In the genomic region with DNA sequence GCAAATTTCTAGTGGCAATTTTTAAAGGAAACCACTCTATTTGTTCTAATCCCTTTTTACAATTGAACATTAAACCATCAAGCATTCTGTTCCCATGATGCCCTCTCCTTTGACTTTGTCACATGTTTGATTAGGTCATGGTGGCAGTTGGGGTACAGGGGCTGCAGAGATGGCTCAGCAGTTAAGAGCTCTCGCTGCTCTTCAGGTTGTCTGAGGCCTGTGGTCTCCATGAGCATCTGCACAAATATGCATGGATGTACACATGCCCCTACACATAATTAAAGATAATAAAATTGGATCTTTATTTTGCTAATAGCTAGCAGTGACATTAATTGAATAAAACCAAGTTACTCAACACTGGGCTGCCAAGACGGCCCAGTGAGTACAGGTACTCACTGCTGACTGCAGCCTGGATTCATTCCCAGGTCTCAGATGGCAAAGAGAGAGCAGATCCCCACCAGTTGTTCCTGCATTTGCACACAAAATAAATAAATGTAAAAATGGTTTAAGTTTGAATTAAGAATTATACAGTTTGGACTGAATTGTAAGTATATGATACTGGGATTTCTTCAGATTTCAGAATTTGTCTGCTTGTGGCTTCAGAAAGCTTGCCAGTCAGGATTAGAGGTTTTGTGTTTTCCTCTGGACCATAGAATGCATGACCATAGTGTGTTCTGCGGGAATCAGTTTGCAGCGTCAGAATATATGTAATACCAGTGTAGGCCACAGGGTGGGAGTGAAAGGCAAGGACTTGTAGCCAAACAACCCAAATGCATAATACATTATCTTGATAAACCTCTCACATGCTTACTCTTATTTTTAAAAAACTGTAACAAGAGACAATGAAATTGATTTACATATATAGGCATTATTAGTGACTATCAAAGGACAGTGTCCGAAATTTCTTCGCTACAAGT, we compare ENCODE assay signal across 8 mouse cellular contexts.
A peak's percentile ranks its signal among the peaks of the same experiment; 100 is the strongest.
DNase-seq lines count a peak whose midpoint lies in the region; ATAC-seq and TF ChIP-seq lines count a peak whose summit lies in the region.

No protein-coding gene starts in this region.

- H3K36me3 ChIP-seq in thymus, adult 2 months (ENCODE audit: control insufficient read depth, insufficient read depth, low read length) = no peaks in the 10 kb centered on the region; the same call in 1 of the 2 replicates
- no peaks in the 10 kb centered on the region for H3K36me3 ChIP-seq in embryonic facial prominence, embryonic 14.5 days (ENCODE audit: control insufficient read depth, insufficient read depth, low read length)
- no peaks in the 10 kb centered on the region for H3K36me3 ChIP-seq in hindbrain, embryonic 12.5 days
- H3K36me3 ChIP-seq in midbrain, embryonic 14.5 days (ENCODE audit: control insufficient read depth, insufficient read depth, low read length) = no peaks in the 10 kb centered on the region

- H3K27me3 ChIP-seq in thymus, adult 2 months (ENCODE audit: control insufficient read depth, insufficient read depth, low read length) = no peaks in the 10 kb centered on the region
- H3K27me3 ChIP-seq in embryonic facial prominence, embryonic 14.5 days (replicated peaks; ENCODE audit: control insufficient read depth, insufficient read depth, low read length) = no peaks in the 10 kb centered on the region
- H3K27me3 ChIP-seq in hindbrain, embryonic 12.5 days = no peaks in the 10 kb centered on the region
- no peaks in the 10 kb centered on the region for H3K27me3 ChIP-seq in midbrain, embryonic 14.5 days (ENCODE audit: control insufficient read depth, insufficient read depth, low read length)

- H3K4me3 ChIP-seq in thymus, adult 2 months (ENCODE audit: control insufficient read depth, insufficient read depth, low read length) = no peak overlapping the region
- no peak overlapping the region for H3K4me3 ChIP-seq in embryonic facial prominence, embryonic 14.5 days (ENCODE audit: low read depth, low read length)
- H3K4me3 ChIP-seq in hindbrain, embryonic 12.5 days = no peak overlapping the region
- H3K4me3 ChIP-seq in midbrain, embryonic 14.5 days (replicated peaks; ENCODE audit: low read depth, low read length) = no peak overlapping the region

- 71% methylated on average over 6 of the region's 6 CpGs for WGBS in thymus, adult 2 months
- WGBS in embryonic facial prominence, embryonic 14.5 days = 52% methylated on average over 6 of the region's 6 CpGs
- WGBS in hindbrain, embryonic 12.5 days = 59% methylated on average over 6 of the region's 6 CpGs
- WGBS in midbrain, embryonic 14.5 days = 53% methylated on average over 6 of the region's 6 CpGs

- peak; percentile 55 for DNase-seq in thymus, adult 2 months
- DNase-seq in thymus, adult 18-20 months = no peak
- DNase-seq in adrenal gland, postnatal 36 days = peak; percentile 32 to 54
- DNase-seq in embryonic facial prominence, embryonic 14.5 days (ENCODE audit: low spot score) = peak; percentile 77
- peak; percentile 42 to 72 for DNase-seq in left cerebral cortex, postnatal 10 days (ENCODE audit: extremely low spot score in 1 of 2, low spot score in 2 of 2)
- peak; percentile 88 for DNase-seq in midbrain, embryonic 14.5 days
- peak; percentile 58 for DNase-seq in thymus, postnatal 14 days

- intact Hi-C loops in left cerebral cortex, postnatal 10 days (cut with DNase I) = loop anchor here (5.0 kb wide), 1 partner anchor 325 kb away; no protein-coding TSS in a partner anchor

- H3K27ac ChIP-seq in thymus, adult 2 months (ENCODE audit: control insufficient read depth, insufficient read depth, low read length) = no peak overlapping the region
- no peak overlapping the region for H3K27ac ChIP-seq in embryonic facial prominence, embryonic 14.5 days (replicated peaks; ENCODE audit: low read depth, low read length)
- no peak overlapping the region for H3K27ac ChIP-seq in hindbrain, embryonic 12.5 days
- no peak overlapping the region for H3K27ac ChIP-seq in midbrain, embryonic 14.5 days (replicated peaks; ENCODE audit: low read depth, low read length)

- ATAC-seq in embryonic facial prominence, embryonic 14.5 days (ENCODE audit: low read depth) = peak; percentile 76
- peak; percentile 48; the same call in 1 of the 2 replicates for ATAC-seq in hindbrain, embryonic 12.5 days (ENCODE audit: low FRiP score)
- peak; percentile 77; the same call in 1 of the 2 replicates for ATAC-seq in midbrain, embryonic 14.5 days (ENCODE audit: low FRiP score, low TSS enrichment)

- H3K9me3 ChIP-seq in embryonic facial prominence, embryonic 14.5 days (ENCODE audit: control insufficient read depth, low read length) = no peaks in the 10 kb centered on the region
- no peaks in the 10 kb centered on the region for H3K9me3 ChIP-seq in hindbrain, embryonic 12.5 days (replicated peaks)
- H3K9me3 ChIP-seq in midbrain, embryonic 14.5 days (ENCODE audit: control insufficient read depth, low read length) = no peaks in the 10 kb centered on the region

- no peaks in the 10 kb centered on the region for H3K4me1 ChIP-seq in thymus, adult 2 months (replicated peaks; ENCODE audit: control insufficient read depth, insufficient read depth, low read length)
- H3K4me1 ChIP-seq in embryonic facial prominence, embryonic 14.5 days (ENCODE audit: control insufficient read depth, insufficient read depth, low read length) = no peaks in the 10 kb centered on the region
- H3K4me1 ChIP-seq in hindbrain, embryonic 12.5 days = no peaks in the 10 kb centered on the region
- H3K4me1 ChIP-seq in midbrain, embryonic 14.5 days (ENCODE audit: control insufficient read depth, insufficient read depth, low read length) = no peaks in the 10 kb centered on the region

- H3K9ac ChIP-seq in embryonic facial prominence, embryonic 14.5 days (ENCODE audit: low read depth, low read length) = no peak overlapping the region
- H3K9ac ChIP-seq in hindbrain, embryonic 12.5 days = no peak overlapping the region
- H3K9ac ChIP-seq in midbrain, embryonic 14.5 days (replicated peaks; ENCODE audit: low read length) = no peak overlapping the region

- TF ChIP-seq CTCF in thymus, adult 2 months (IDR thresholded peaks at IDR 0.05; ENCODE audit: borderline replicate concordance, control insufficient read depth, extremely low read depth, insufficient read depth, low read length, poor library complexity) = no peak

- H3K4me2 ChIP-seq in embryonic facial prominence, embryonic 14.5 days (ENCODE audit: low read depth, low read length) = no peak overlapping the region
- H3K4me2 ChIP-seq in hindbrain, embryonic 12.5 days (replicated peaks) = no peak overlapping the region
- no peak overlapping the region for H3K4me2 ChIP-seq in midbrain, embryonic 14.5 days (ENCODE audit: low read length)

- no peak for TF ChIP-seq POLR2A in thymus, adult 2 months (IDR thresholded peaks at IDR 0.05; ENCODE audit: control insufficient read depth, extremely low read depth, insufficient read depth, low read length, poor library complexity)

Comparison
In these comparisons a context has a peak if more than half of its experiments do, and no peak if none do; other contexts are left out.
1. DNase-seq: peak in thymus, adult 2 months (single experiment), adrenal gland, postnatal 36 days (2 of 2), embryonic facial prominence, embryonic 14.5 days (single experiment), left cerebral cortex, postnatal 10 days (2 of 2), midbrain, embryonic 14.5 days (single experiment) and thymus, postnatal 14 days (single experiment); none in thymus, adult 18-20 months (0 of 2).
2. Peak in every context shown above with its lines, with median percentiles within 50 percentile points of each other: ATAC-seq.